Comparison of ENCODE assay signal across 10 mouse cellular contexts in the genomic region with DNA sequence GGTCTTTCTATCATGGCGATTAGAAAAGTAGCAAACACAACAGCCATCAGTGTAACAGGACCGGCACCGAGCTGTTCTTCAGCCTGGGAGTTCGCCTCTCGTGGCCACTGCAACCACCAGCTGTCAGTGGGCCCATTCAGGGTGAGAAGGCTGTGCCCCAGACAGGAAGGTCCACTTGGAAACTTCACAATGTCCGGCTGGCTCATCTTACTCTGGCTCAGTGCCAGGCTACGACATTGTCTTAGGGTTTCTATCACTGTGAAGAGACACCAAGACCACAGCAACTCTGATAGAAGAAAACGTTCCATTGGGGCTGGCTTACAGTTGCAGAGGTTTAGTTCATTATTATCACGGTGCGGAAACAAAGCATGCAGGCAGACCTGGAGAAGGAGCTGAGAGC. TPM values are rescaled to one million over a fixed set of nuclear protein-coding genes. Genes with fewer than 3 reads are reported as not detected.
DNase-seq lines count a peak whose midpoint lies in the region; ATAC-seq and TF ChIP-seq lines count a peak whose summit lies in the region.
"Had no signal": no experiment of that assay in that cellular context is flagged by ENCODE, and none has a peak within 500 bp of the region (broad histone marks: within the 10 kb centered on the region; RNA-seq: fewer than 3 reads in every experiment).

No protein-coding gene starts in this region.

- H3K27me3 ChIP-seq in heart, postnatal 0 days (ENCODE audit: control insufficient read depth, insufficient read depth, low read length): no peaks in the 10 kb centered on the region
- no peaks in the 10 kb centered on the region for H3K27me3 ChIP-seq in embryonic facial prominence, embryonic 12.5 days
- H3K27me3 ChIP-seq in forebrain, embryonic 15.5 days: no peaks in the 10 kb centered on the region
- H3K27me3 ChIP-seq: limb, embryonic 13.5 days had no signal

- no peak for DNase-seq in heart, postnatal 0 days (ENCODE audit: low spot score)
- no peak for DNase-seq in heart, adult 8-10 months (ENCODE audit: low spot score)
- DNase-seq in lung, postnatal 10 days: peak; percentile 70
- no peak for DNase-seq in T-cell, adult 2 months (ENCODE audit: low spot score)
- DNase-seq in right cerebral cortex, postnatal 25 days: no peak
- DNase-seq: embryo, embryonic 11 days; spleen, adult 18-20 months had no signal

- H3K27ac ChIP-seq in heart, postnatal 0 days (ENCODE audit: low read depth): peak overlapping the region; percentile 30; the same call in 1 of the 2 replicates
- H3K27ac ChIP-seq in embryonic facial prominence, embryonic 12.5 days: 0 out of 2 replicates have a peak overlapping the region, but pooled peaks have one; percentile 19
- H3K27ac ChIP-seq in forebrain, embryonic 15.5 days (replicated peaks): peak overlapping the region; percentile 90
- H3K27ac ChIP-seq: limb, embryonic 13.5 days had no signal

- H3K4me3 ChIP-seq in heart, postnatal 0 days (ENCODE audit: low read depth, low read length): no peak overlapping the region
- H3K4me3 ChIP-seq in embryonic facial prominence, embryonic 12.5 days: no peak overlapping the region
- no peak overlapping the region for H3K4me3 ChIP-seq in forebrain, embryonic 15.5 days
- H3K4me3 ChIP-seq: limb, embryonic 13.5 days had no signal

- H3K4me1 ChIP-seq in heart, postnatal 0 days (ENCODE audit: control insufficient read depth, insufficient read depth): peaks cover 10% of the 10 kb centered on the region
- H3K4me1 ChIP-seq in embryonic facial prominence, embryonic 12.5 days: peaks cover 58% of the 10 kb centered on the region
- H3K4me1 ChIP-seq in forebrain, embryonic 15.5 days: peaks cover 71% of the 10 kb centered on the region

- WGBS in heart, postnatal 0 days: 49% methylated on average over 10 of the region's 10 CpGs
- WGBS in embryonic facial prominence, embryonic 12.5 days: 73% methylated on average over 10 of the region's 10 CpGs
- WGBS in forebrain, embryonic 15.5 days: 65% methylated on average over 10 of the region's 10 CpGs

- no peak for TF ChIP-seq CTCF in heart, postnatal 0 days (IDR thresholded peaks at IDR 0.05; ENCODE audit: low read depth)

- no peaks in the 10 kb centered on the region; the same call in 1 of the 2 replicates for H3K36me3 ChIP-seq in heart, postnatal 0 days (replicated peaks; ENCODE audit: control insufficient read depth, insufficient read depth, low read length)
- no peaks in the 10 kb centered on the region for H3K36me3 ChIP-seq in embryonic facial prominence, embryonic 12.5 days
- no peaks in the 10 kb centered on the region for H3K36me3 ChIP-seq in forebrain, embryonic 15.5 days

- no peaks in the 10 kb centered on the region for H3K9me3 ChIP-seq in heart, postnatal 0 days (replicated peaks; ENCODE audit: control insufficient read depth, low read length)
- H3K9me3 ChIP-seq in embryonic facial prominence, embryonic 12.5 days: peaks cover 5% of the 10 kb centered on the region; the same call in 1 of the 2 replicates
- no peaks in the 10 kb centered on the region for H3K9me3 ChIP-seq in forebrain, embryonic 15.5 days

- no peak overlapping the region for H3K9ac ChIP-seq in heart, postnatal 0 days (replicated peaks; ENCODE audit: low read depth, low read length)
- H3K9ac ChIP-seq in embryonic facial prominence, embryonic 12.5 days: no peak overlapping the region
- no peak overlapping the region for H3K9ac ChIP-seq in forebrain, embryonic 15.5 days (replicated peaks)
- H3K9ac ChIP-seq: limb, embryonic 13.5 days had no signal

- ATAC-seq in heart, postnatal 0 days (ENCODE audit: insufficient read depth, low read depth): no peak
- no peak for ATAC-seq in embryonic facial prominence, embryonic 12.5 days (ENCODE audit: insufficient number of reproducible peaks, insufficient read depth, low FRiP score, low TSS enrichment)
- no peak for ATAC-seq in forebrain, embryonic 15.5 days (replicated peaks)

- no peak for TF ChIP-seq EP300 in heart, postnatal 0 days (IDR thresholded peaks at IDR 0.05; ENCODE audit: low read depth)

- no peak overlapping the region for H3K4me2 ChIP-seq in heart, postnatal 0 days (ENCODE audit: low read depth, low read length)
- no peak overlapping the region for H3K4me2 ChIP-seq in embryonic facial prominence, embryonic 12.5 days (replicated peaks)
- no peak overlapping the region for H3K4me2 ChIP-seq in forebrain, embryonic 15.5 days (replicated peaks)
- H3K4me2 ChIP-seq: limb, embryonic 13.5 days had no signal

RNA-seq across cellular contexts. Expression of gene Tspan18, which starts 45.1 kb away (rescaled TPM):
- total RNA-seq in heart, postnatal 0 days (2014; rRNA removed; ENCODE audit: low replicate concordance): 64.4 and 66.2 TPM in 2 replicates
- 37.6 and 39.8 TPM in 2 replicates for polyA plus RNA-seq in heart, postnatal 0 days (2015; fragmentation: Nextera tagmentation; extraction: Ambion mirVana)
- total RNA-seq in heart, adult 8-10 months (2022): 1 to 10 TPM; 7.3 to 9.9 (median 9.0) TPM
- 16.1 and 16.3 TPM in 2 replicates for polyA plus RNA-seq in embryonic facial prominence, embryonic 12.5 days (2016; fragmentation: Nextera tagmentation; extraction: Ambion mirVana)
- polyA plus RNA-seq in forebrain, embryonic 15.5 days (2015; fragmentation: Nextera tagmentation; extraction: Ambion mirVana): 16.5 and 16.9 TPM in 2 replicates

Comparison
In these comparisons a context has a peak if more than half of its experiments do, and no peak if none do; other contexts are left out.
1. H3K27ac ChIP-seq: peak in every context shown above with its lines; median percentile 90 in forebrain, embryonic 15.5 days; 30 in heart, postnatal 0 days; 19 in embryonic facial prominence, embryonic 12.5 days.